Mouse (Mus musculus) lung, adult 2 months (tissue): ENCODE measurements around the gene Slc44a1.

Source experiments
- CTCF ChIP-seq: fragments of 200-500 bp; IDR thresholded peaks from 2 replicates; pipeline ENCODE4 v1.5.1; 2011; ENCODE audit warnings: mild to moderate bottlenecking, low read length, control low read depth; ENCODE audit not compliant: insufficient read depth
- POLR2A ChIP-seq: fragments of 200-500 bp; IDR thresholded peaks from 2 replicates; pipeline ENCODE4 v1.6.1; 2011; ENCODE audit warnings: low read depth, mild to moderate bottlenecking, control low read depth, low read length, borderline replicate concordance; ENCODE audit errors: extremely low read depth

DNA sequence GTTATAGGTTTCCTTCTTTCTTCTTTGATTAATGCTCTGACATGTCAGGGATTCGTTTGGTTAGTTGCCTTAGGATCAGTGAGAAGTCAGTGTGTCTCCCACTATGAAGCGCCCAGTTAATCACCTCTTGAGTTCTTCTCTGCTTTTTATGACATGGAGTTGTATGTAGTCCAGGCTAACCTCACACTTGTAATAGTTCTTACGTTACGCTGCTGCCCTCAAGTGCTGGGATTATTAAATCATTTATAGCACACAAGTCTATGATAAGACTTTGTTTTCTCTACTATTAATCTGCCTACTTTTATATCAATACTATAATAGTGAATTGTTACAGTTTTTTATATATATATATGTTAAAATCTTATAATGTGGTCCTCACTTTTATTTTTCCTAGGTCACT lies 109.2 kb downstream of the Slc44a1 start:
- TF ChIP-seq POLR2A (no peak), CTCF (no peak)
